Mouse (Mus musculus) heart, postnatal 0 days (tissue): ENCODE measurements around the gene Gapt.

Source experiments
- CTCF ChIP-seq: IDR thresholded peaks from 2 replicates; pipeline ENCODE4 v1.5.1; 2016; ENCODE audit warnings: antibody characterized with exemption, control low read depth, low read depth
- EP300 ChIP-seq: IDR thresholded peaks from 2 replicates; pipeline ENCODE4 v1.6.1; 2016; ENCODE audit warnings: antibody characterized with exemption, low read depth

- TF ChIP-seq CTCF (no peak), EP300 (no peak)
These were observed 6.7 kb upstream of the Gapt start for GRCm38 (mm10) chr13:110363722-110364121.
